Mouse (Mus musculus): ENCODE data around the gene Sh2d7.

DNA sequence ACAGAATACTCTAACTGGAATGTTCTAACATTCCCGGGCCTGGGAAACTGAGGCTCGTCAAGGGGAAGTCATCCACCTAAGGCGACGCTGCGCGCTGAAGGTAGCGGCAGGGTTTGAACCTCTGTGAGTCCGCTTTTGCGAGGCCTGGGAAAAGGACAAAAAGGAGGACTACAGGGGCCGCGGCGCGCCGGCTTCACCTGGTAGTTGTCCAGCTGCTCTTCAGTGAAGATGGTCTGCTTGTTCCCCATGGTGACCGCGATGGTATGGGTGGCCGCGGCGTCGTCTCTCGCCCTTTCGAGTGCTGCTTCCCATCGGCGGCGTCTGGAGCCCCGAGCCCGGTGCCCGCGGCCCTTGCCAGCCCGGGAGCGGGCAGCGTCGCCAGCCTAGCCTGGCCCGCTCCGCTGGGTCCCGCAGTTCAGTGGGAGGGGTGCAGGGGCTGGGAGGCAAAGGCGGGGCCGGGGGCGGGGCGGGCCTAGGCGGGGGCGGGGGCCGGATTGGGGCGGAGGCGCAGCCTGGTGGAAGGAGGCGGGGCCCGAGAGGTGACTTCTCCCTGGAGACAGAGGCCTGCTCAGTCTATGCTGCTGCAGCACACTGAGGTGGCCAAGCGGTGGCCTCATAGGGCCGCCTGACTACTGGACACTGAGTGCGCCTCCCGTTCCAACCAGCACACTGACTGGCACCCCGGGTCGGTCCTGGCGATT lies 21.1 kb downstream of the Sh2d7 start, which contains the start of gene Cib2:
- no peak for TF ChIP-seq CTCF (IDR thresholded peaks at IDR 0.05; ENCODE audit: low read depth, low read length)
- TF ChIP-seq POLR2A (IDR thresholded peaks at IDR 0.05; ENCODE audit: insufficient read depth, low read length): no peak
